Mouse (Mus musculus) C2C12 (cell line): ENCODE results near the gene Gadd45b. TPM values are rescaled to one million over a fixed set of nuclear protein-coding genes. Genes with fewer than 3 reads are reported as not detected.
A peak's percentile ranks its signal among the peaks of the same experiment; 100 is the strongest.

Source experiments
- H3K27me3 ChIP-seq: one replicate; pipeline ENCODE4 v1.6.1; 2011; ENCODE audit not compliant: control insufficient read depth, insufficient read depth, insufficient read length
- H3K36me3 ChIP-seq: one replicate; pipeline ENCODE4 v1.6.1; 2011; ENCODE audit not compliant: control insufficient read depth, insufficient read depth
- H3K4me3 ChIP-seq: one replicate; pipeline ENCODE4 v1.5.1; 2011; ENCODE audit warnings: mild to moderate bottlenecking, control low read depth; ENCODE audit not compliant: poor library complexity, insufficient read depth, severe bottlenecking
- H3K79me2 ChIP-seq: one replicate; pipeline ENCODE4 v1.6.1; 2011; ENCODE audit not compliant: control insufficient read depth, insufficient read depth
- H3K79me3 ChIP-seq: one replicate; pipeline ENCODE4 v1.6.1; 2011; ENCODE audit warnings: low read depth, control low read depth
- H3ac ChIP-seq: one replicate; pipeline ENCODE3; 2011; ENCODE audit warnings: low read depth; ENCODE audit not compliant: control insufficient read depth, insufficient read length
- CEBPB ChIP-seq: IDR thresholded peaks from one replicate; pipeline ENCODE4 v1.6.1; 2011; ENCODE audit warnings: low read depth, mild to moderate bottlenecking, control low read depth, moderate library complexity
- CTCF ChIP-seq: IDR thresholded peaks from one replicate; pipeline ENCODE4 v1.5.1; 2011; ENCODE audit not compliant: control insufficient read depth, insufficient read depth, insufficient read length
- FOSL1 ChIP-seq: IDR thresholded peaks from one replicate; pipeline ENCODE4 v1.8.0; 2011; ENCODE audit warnings: mild to moderate bottlenecking, low read length; ENCODE audit not compliant: poor library complexity, insufficient read depth, severe bottlenecking
- MAX ChIP-seq: IDR thresholded peaks from one replicate; pipeline ENCODE4 v1.6.1; 2011; ENCODE audit warnings: mild to moderate bottlenecking, control low read depth
- MYOD1 ChIP-seq: IDR thresholded peaks from one replicate; pipeline ENCODE4 v1.6.1; 2011; ENCODE audit warnings: low read depth; ENCODE audit not compliant: control insufficient read depth, insufficient read length
- MYOG ChIP-seq: IDR thresholded peaks from one replicate; pipeline ENCODE4 v1.6.1; 2011; ENCODE audit not compliant: control insufficient read depth, insufficient read length; ENCODE audit errors: extremely low read depth
- USF1 ChIP-seq: IDR thresholded peaks from one replicate; pipeline ENCODE4 v1.6.1; 2011; ENCODE audit warnings: low read depth, mild to moderate bottlenecking, control low read depth, moderate library complexity
- polyA plus RNA-seq: library from polyadenylated mRNA; unstranded; fragments of >200 nt; fragmentation: generic; extraction: Trizol; gene quantifications from one replicate; pipeline ENCODE4 v1.2.1, GENCODE M21; 2012; ENCODE audit warnings: missing spikeins

Gene Gadd45b
- polyA plus RNA-seq, 1 experiment, result 37.2 TPM

DNA sequence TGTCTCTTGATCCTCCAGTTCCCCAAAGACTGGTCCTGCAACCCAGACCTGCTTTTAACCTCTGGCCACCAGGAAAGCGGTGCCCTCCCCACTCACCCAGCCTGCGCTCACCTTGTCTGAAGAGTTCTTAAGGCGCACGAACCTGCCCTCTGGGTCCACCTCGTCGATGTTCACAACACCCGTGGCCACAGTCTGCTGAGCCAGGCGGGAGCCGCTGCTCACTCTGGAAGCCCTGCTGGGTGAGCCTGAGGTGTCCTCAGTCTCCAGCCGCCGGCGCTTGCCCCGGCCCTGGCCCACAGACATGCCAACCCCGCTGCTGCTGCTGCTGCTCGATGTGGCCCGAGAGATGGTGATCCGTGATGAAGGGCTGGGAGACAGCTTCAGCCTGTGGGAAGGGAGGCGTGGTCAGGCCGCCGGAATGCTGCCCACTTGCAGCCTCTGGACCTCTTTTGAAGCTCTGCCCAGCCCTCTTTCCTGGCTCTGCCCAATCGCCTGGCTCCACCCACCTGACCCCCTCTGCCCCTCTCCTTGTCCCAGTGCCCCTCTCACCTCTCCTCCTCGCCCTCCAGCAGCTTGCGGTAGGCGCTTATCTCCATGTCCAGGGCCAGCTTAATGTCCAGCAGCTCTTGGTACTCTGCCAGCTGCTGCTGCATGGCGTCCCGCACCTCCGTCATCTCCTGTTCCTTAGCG lies 25.7 kb upstream of the Gadd45b start:
- Histone ChIP-seq H3K36me3 (peaks cover 59% of the 10 kb centered on the region), H3K4me3 (no peak overlapping the region), H3ac (no peak overlapping the region), H3K79me3 (peaks cover 11% of the 10 kb centered on the region), H3K79me2 (peaks cover 14% of the 10 kb centered on the region), H3K27me3 (no peaks in the 10 kb centered on the region)
- TF ChIP-seq MYOD1, result no peak
- TF ChIP-seq MAX, result no peak
- TF ChIP-seq CEBPB, result no peak
- no peak for TF ChIP-seq MYOG
- no peak for TF ChIP-seq USF1
- no peak for TF ChIP-seq CTCF
- TF ChIP-seq FOSL1, result no peak

GRCm38 (mm10) chr10:80904709-80905108 lies 25.2 kb upstream of the Gadd45b start:
- Histone ChIP-seq H3K36me3 (peaks cover 54% of the 10 kb centered on the region), H3K4me3 (no peak overlapping the region), H3ac (no peak overlapping the region), H3K27me3 (no peaks in the 10 kb centered on the region), H3K79me2 (peaks cover 9% of the 10 kb centered on the region), H3K79me3 (peaks cover 6% of the 10 kb centered on the region)
- TF ChIP-seq MAX (no peak), CTCF (no peak), MYOG (no peak), MYOD1 (no peak), CEBPB (no peak), FOSL1 (no peak), USF1 (no peak)

- Histone ChIP-seq H3K4me3 (no peak overlapping the region), H3K79me3 (peaks cover 3% of the 10 kb centered on the region), H3K36me3 (peaks cover 45% of the 10 kb centered on the region), H3K79me2 (peaks cover 35% of the 10 kb centered on the region), H3K27me3 (no peaks in the 10 kb centered on the region), H3ac (no peak overlapping the region)
- TF ChIP-seq CEBPB, result no peak
Observed at GRCm38 (mm10) chr10:80909375-80910162, 20.3 kb upstream of the Gadd45b start.

DNA sequence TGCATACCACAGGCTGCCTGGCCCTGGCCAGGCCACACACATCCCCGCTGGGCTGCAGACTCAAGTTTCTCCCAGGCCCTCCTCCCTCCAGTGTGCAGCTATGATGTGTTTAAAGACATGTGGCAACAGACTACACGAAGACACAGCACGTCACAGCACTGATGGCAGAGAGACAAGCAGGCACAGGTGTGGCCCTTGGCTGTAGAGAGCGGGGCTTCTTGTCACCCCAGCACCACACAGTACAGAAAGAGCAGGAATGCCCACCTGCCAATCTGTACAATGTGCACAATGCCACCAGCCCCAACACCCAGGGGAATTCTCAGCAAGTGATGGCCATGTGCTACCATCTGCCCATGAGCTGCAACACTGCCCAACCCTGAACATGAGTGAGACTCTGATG lies 18.5 kb upstream of the Gadd45b start:
- peak; percentile 6 for TF ChIP-seq MYOD1
- TF ChIP-seq USF1, result no peak
- Histone ChIP-seq H3K27me3 (no peaks in the 10 kb centered on the region), H3K79me3 (peaks cover 12% of the 10 kb centered on the region), H3K79me2 (peaks cover 52% of the 10 kb centered on the region), H3K36me3 (peaks cover 41% of the 10 kb centered on the region), H3K4me3 (no peak overlapping the region), H3ac (no peak overlapping the region)

GRCm38 (mm10) chr10:80911891-80912290 lies 18.0 kb upstream of the Gadd45b start:
- Histone ChIP-seq H3K79me3 (peaks cover 17% of the 10 kb centered on the region), H3K36me3 (peaks cover 38% of the 10 kb centered on the region), H3ac (no peak overlapping the region), H3K27me3 (no peaks in the 10 kb centered on the region), H3K4me3 (no peak overlapping the region), H3K79me2 (peaks cover 58% of the 10 kb centered on the region)
- TF ChIP-seq CEBPB, result no peak
- no peak for TF ChIP-seq CTCF
- TF ChIP-seq FOSL1, result no peak
- no peak for TF ChIP-seq MYOG
- TF ChIP-seq MAX, result no peak
- no peak for TF ChIP-seq USF1
- no peak for TF ChIP-seq MYOD1

GRCm38 (mm10) chr10:80913364-80914011 lies 16.4 kb upstream of the Gadd45b start:
- Histone ChIP-seq H3K36me3 (peaks cover 28% of the 10 kb centered on the region), H3K79me2 (peaks cover 71% of the 10 kb centered on the region)

More at GRCm38 (mm10) chr10:80913364-80914011, 16.4 kb upstream of the Gadd45b start:
- TF ChIP-seq MYOD1, result no peak
- no peak for TF ChIP-seq MAX
- no peak for TF ChIP-seq USF1
- TF ChIP-seq FOSL1, result no peak
- no peak for TF ChIP-seq MYOG
- TF ChIP-seq CEBPB, result no peak
- TF ChIP-seq CTCF, result no peak
- Histone ChIP-seq H3K27me3 (no peaks in the 10 kb centered on the region), H3K4me3 (no peak overlapping the region), H3K79me3 (peaks cover 22% of the 10 kb centered on the region), H3ac (peak overlapping the region; percentile 3)
